Mouse (Mus musculus) bone marrow, adult 2 months (tissue): ENCODE results near the gene Slc16a10.

Source experiments
- CTCF ChIP-seq: fragments of 200-500 bp; IDR thresholded peaks from 2 replicates; pipeline ENCODE4 v1.5.1; 2011; ENCODE audit warnings: low read length, control low read depth; ENCODE audit not compliant: control insufficient read depth, insufficient read depth
- POLR2A ChIP-seq: fragments of 200-500 bp; IDR thresholded peaks from 2 replicates; pipeline ENCODE4 v1.6.1; 2011; ENCODE audit warnings: low read depth, mild to moderate bottlenecking, control low read depth, low read length, borderline replicate concordance; ENCODE audit not compliant: control insufficient read depth

DNA sequence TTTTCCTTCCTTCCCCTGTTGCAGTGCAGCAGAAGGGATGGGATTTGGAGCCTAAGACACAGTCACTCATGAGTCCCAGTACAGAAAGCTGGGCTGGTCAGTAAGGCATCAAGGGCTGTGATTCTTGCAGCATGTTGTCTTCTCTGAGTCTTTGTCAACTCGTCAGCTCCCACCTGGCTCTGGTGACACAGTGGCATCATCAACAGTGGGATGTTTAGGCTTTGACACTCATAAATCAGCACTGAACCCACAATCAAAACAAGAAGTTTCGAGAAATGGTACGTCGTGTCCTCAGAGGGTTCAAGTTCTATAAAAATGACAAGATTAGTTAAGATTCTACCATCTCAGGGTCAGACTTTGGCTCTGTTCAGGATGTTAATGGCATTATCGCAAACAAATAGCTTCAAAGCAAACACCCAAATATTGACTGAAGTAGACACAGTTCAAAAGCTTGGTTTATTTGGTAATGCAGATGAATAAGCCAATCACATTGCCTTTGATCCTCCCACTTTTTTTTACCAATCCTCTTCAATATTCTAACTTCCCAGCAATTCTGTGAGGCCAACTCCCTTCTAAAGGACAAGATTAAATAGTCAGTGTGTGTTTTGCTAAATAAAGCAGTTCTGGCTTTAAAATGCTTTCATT is 23.2 kb downstream of the Slc16a10 start:
- TF ChIP-seq CTCF (no peak), POLR2A (no peak)
